Mouse (Mus musculus) intestine, embryonic 15.5 days (tissue): ENCODE measurements around the gene Ccdc120. TPM values are rescaled to one million over a fixed set of nuclear protein-coding genes. Genes with fewer than 3 reads are reported as not detected.
"Not testable (repeated sequence)": the region's sequence is repeated elsewhere in the genome, so short reads cannot be mapped to it uniquely, and the experiment has no call there.

Source experiments
- ATAC-seq: fragments of 200-750 bp; cut with Nextera tagmentation; 2 replicates; pipeline ENCODE4 v1.8.0; 2017; ENCODE audit warnings: moderate TSS enrichment, moderate library complexity
- H3K27ac ChIP-seq: fragments of 300-500 bp; sonication (generic); 2 replicates; pipeline ENCODE4 v1.5.1; 2015; ENCODE audit warnings: mild to moderate bottlenecking, inconsistent platforms
- H3K27me3 ChIP-seq: fragments of 300-500 bp; sonication (generic); replicated peaks from 2 replicates; pipeline ENCODE4 v1.6.1; 2015; ENCODE audit warnings: inconsistent platforms
- H3K36me3 ChIP-seq: fragments of 300-500 bp; sonication (generic); 2 replicates; pipeline ENCODE4 v1.6.1; 2015; ENCODE audit warnings: inconsistent platforms
- H3K4me1 ChIP-seq: fragments of 300-500 bp; sonication (generic); replicated peaks from 2 replicates; pipeline ENCODE4 v1.6.1; 2015; ENCODE audit warnings: inconsistent platforms
- H3K4me2 ChIP-seq: fragments of 300-500 bp; sonication (generic); replicated peaks from 2 replicates; pipeline ENCODE4 v1.6.1; 2015; ENCODE audit warnings: mild to moderate bottlenecking, inconsistent platforms
- H3K4me3 ChIP-seq: fragments of 300-500 bp; sonication (generic); replicated peaks from 2 replicates; pipeline ENCODE4 v1.5.1; 2015; ENCODE audit warnings: inconsistent platforms
- H3K9ac ChIP-seq: fragments of 300-500 bp; sonication (generic); 2 replicates; pipeline ENCODE4 v1.6.1; 2015; ENCODE audit warnings: inconsistent platforms
- H3K9me3 ChIP-seq: fragments of 300-500 bp; sonication (generic); 2 replicates; pipeline ENCODE4 v1.6.1; 2016; ENCODE audit warnings: inconsistent platforms
- WGBS: fragments of 180-500 bp; shearing (Covaris S2); methylation state at CpG from one replicate; pipeline ENCODE4 v1.1.7; 2015; 5-methylcytosine and 5-hydroxymethylcytosine counted together
- polyA plus RNA-seq: library from polyadenylated mRNA; unstranded; fragments of >200 nt; fragmentation: Nextera tagmentation; extraction: Ambion mirVana; gene quantifications from 2 replicates; pipeline ENCODE4 v1.2.1, GENCODE M21; 2015

Ccdc120 gene
- polyA plus RNA-seq, 1 experiment from 2014 or later, result 12.4 TPM

GRCm38 (mm10) chrX:7721514-7722281 is 29.0 kb downstream of the Ccdc120 start, which contains the start of gene Gm45208:
TSS of gene Gm45208 (plus strand) at chrX:7722245.
- Histone ChIP-seq H3K4me1 (no peaks in the 10 kb centered on the region), H3K4me3 (peak within 1 kb of the TSS; percentile 52), H3K27ac (peak within 1 kb of the TSS; percentile 84), H3K9ac (peak within 1 kb of the TSS; percentile 51), H3K4me2 (peak within 1 kb of the TSS; percentile 61), H3K27me3 (no peaks in the 10 kb centered on the region), H3K9me3 (no peaks in the 10 kb centered on the region), H3K36me3 (peaks cover 2% of the 10 kb centered on the region; the same call in 1 of the 2 replicates)
- peak; percentile 96 for ATAC-seq
- 19% methylated on average over 22 of the region's 22 CpGs for WGBS

GRCm38 (mm10) chrX:7716058-7716457 is 34.6 kb downstream of the Ccdc120 start:
- 33% methylated on average over 1 of the region's 1 CpGs for WGBS
- not testable (repeated sequence) for H3K27ac ChIP-seq, H3K4me1 ChIP-seq, H3K36me3 ChIP-seq, H3K9me3 ChIP-seq, H3K4me2 ChIP-seq, H3K4me3 ChIP-seq, H3K9ac ChIP-seq, ATAC-seq, H3K27me3 ChIP-seq

DNA sequence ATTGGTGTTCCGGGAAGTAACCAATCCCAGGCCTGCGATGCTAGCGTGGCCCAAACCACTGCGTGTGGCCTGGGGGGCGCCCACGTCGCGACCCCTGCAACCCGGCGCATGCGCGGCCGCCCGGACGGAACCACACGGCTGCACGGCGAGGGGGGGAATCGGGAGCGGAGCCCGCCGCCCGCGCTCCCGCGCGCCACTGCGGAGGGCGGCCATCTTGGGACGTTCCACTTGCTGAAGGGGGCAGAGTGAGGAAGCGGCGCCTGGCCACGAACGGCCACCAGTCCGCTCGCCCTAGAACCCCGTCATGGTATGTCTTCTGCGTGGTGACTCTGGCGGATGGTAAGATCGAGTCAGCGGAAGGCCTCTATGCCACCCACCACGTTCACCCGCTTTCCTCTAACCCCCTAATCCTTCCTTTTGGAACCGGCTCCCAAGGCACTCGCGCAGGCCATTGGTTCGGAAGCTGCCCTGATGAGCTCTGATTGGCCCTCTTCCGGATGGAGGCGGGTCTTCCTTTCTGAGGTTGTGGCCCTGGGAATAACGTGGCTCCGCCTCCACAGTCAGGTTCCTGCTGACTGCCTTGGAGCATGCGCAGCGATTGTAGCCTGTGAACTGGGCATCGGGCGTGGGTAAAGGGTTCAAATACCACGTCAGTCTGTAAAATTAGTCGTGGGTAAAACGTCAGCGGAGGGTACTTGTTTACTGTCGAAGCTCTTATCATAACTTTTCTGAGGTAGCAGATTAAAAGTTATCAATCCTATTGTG is 36.4 kb downstream of the Ccdc120 start, which contains the start of gene Wdr45:
Gene Wdr45, plus strand, starts transcription at position 199 of the 765 bp plus-strand sequence.
- H3K4me1 ChIP-seq, H3K27me3 ChIP-seq, H3K27ac ChIP-seq, H3K9me3 ChIP-seq, H3K36me3 ChIP-seq: not testable (repeated sequence)
- Histone ChIP-seq H3K4me3 (peak within 1 kb of the TSS; percentile 30), H3K4me2 (peak within 1 kb of the TSS; percentile 41), H3K9ac (0 out of 2 replicates have a peak within 1 kb of the TSS, but pooled peaks have one; percentile 20)
- ATAC-seq, result peak; percentile 98
- WGBS, result 23% methylated on average over 53 of the region's 60 CpGs

- ATAC-seq, H3K36me3 ChIP-seq, H3K27ac ChIP-seq, H3K4me1 ChIP-seq, H3K9me3 ChIP-seq, H3K27me3 ChIP-seq: not testable (repeated sequence)
- Histone ChIP-seq H3K4me2 (peak overlapping the region; percentile 41), H3K9ac (0 out of 2 replicates have a peak overlapping the region, but pooled peaks have one; percentile 20), H3K4me3 (peak overlapping the region; percentile 30)
- 21% methylated on average over 6 of the region's 12 CpGs for WGBS
These were observed 37.0 kb downstream of the Ccdc120 start for GRCm38 (mm10) chrX:7713764-7714134.

DNA sequence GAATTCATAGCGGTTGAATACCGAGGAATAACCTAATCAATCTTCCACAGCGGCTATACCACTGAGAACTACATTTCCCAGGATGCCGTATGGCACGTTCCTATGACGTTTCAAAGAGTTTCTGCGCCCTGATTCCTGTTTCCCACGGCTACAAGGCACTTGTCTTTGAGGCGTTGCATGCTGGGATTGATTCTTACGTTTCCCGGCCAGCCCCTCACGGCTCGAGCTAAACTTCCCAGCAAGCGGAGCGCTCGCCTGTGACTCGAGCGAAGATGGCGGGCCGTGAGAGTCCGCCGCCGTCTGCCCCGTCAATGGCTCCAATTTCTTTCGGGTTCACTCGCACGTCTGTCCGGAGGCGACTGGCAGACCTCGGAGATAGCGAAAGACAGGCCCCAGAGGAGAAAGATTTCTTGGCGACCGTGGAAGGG is 53.7 kb downstream of the Ccdc120 start, which contains the start of gene Gpkow:
Gene Gpkow, plus strand, starts transcription at position 178 of the 428 bp plus-strand sequence.
- ATAC-seq, result peak; percentile 96
- 14% methylated on average over 33 of the region's 33 CpGs for WGBS
- peak within 1 kb of the TSS; percentile 53 for H3K4me2 ChIP-seq
- H3K9me3 ChIP-seq, result no peaks in the 10 kb centered on the region
- no peaks in the 10 kb centered on the region for H3K4me1 ChIP-seq
- H3K27me3 ChIP-seq, result no peaks in the 10 kb centered on the region
- peak within 1 kb of the TSS; percentile 52 for H3K4me3 ChIP-seq
- H3K9ac ChIP-seq, result peak within 1 kb of the TSS; percentile 50
- no peaks in the 10 kb centered on the region for H3K36me3 ChIP-seq
- H3K27ac ChIP-seq, result 0 out of 2 replicates have a peak within 1 kb of the TSS, but pooled peaks have one; percentile 22

GRCm38 (mm10) chrX:7696520-7696919 is 54.2 kb downstream of the Ccdc120 start:
- peak overlapping the region; percentile 52; the same call in 1 of the 2 replicates for H3K4me3 ChIP-seq
- no peaks in the 10 kb centered on the region for H3K27me3 ChIP-seq
- no peaks in the 10 kb centered on the region for H3K4me1 ChIP-seq

DNA sequence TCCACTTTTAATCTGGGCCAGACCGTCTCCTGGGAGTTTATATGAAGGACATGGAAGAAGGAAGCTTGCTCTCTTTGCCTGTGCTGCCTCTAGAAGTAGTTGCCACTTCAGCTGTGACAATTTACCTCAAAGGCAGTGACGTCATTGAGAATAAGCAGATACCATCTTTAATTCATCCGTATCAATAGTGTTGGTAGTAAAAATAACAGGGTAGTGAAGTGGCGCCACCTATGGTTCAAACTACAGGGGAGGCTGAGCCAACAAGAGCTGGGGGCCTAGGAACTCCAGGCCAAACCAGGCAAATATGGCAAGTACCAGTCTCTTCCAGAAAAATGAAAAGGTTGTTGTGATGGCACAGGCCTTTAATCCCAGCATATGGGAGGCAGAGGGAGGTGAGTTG is 57.8 kb downstream of the Ccdc120 start:
- Histone ChIP-seq H3K27me3 (no peaks in the 10 kb centered on the region), H3K4me1 (no peaks in the 10 kb centered on the region), H3K4me2 (no peak overlapping the region), H3K36me3 (no peaks in the 10 kb centered on the region), H3K9ac (no peak overlapping the region), H3K9me3 (no peaks in the 10 kb centered on the region), H3K4me3 (no peak overlapping the region), H3K27ac (no peak overlapping the region)
- ATAC-seq, result no peak
- 37% methylated on average over 4 of the region's 4 CpGs for WGBS

More at GRCm38 (mm10) chrX:7696520-7696919, 54.2 kb downstream of the Ccdc120 start:
- Histone ChIP-seq H3K9me3 (no peaks in the 10 kb centered on the region), H3K9ac (no peak overlapping the region), H3K36me3 (no peaks in the 10 kb centered on the region), H3K27ac (no peak overlapping the region), H3K4me2 (peak overlapping the region; percentile 39)
- 38% methylated on average over 6 of the region's 6 CpGs for WGBS
- ATAC-seq, result peak; percentile 46

- WGBS, result 55% methylated on average over 3 of the region's 3 CpGs
- ATAC-seq, result no peak
- H3K4me1 ChIP-seq, result no peaks in the 10 kb centered on the region
- no peaks in the 10 kb centered on the region for H3K36me3 ChIP-seq
- no peak overlapping the region for H3K9ac ChIP-seq
- no peak overlapping the region for H3K4me2 ChIP-seq
- no peaks in the 10 kb centered on the region for H3K9me3 ChIP-seq
- H3K27ac ChIP-seq, result no peak overlapping the region
- H3K27me3 ChIP-seq, result no peaks in the 10 kb centered on the region
- H3K4me3 ChIP-seq, result no peak overlapping the region
These were observed 60.2 kb downstream of the Ccdc120 start for GRCm38 (mm10) chrX:7690486-7690885.

DNA sequence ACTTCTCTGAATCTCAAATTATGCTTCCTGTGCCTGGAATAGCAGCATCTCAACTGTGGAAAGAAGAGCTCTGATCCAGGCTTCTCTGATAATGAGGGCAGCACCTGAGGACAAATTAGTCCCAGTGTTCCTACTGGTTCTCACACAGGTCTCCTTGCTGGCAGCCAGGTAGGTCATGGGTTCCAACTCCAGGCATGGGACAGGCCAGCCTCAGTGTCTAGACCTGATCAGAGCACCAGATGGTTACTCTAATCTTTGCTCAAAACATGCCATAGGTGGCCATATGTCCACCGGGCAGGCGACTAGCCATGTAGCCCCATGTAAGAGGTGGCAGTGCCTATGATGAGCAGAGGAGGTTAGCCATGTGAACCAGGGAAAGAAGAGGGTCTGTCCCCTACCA is 62.4 kb downstream of the Ccdc120 start:
- Histone ChIP-seq H3K4me2 (no peak overlapping the region), H3K36me3 (no peaks in the 10 kb centered on the region), H3K27me3 (no peaks in the 10 kb centered on the region), H3K9ac (no peak overlapping the region), H3K9me3 (no peaks in the 10 kb centered on the region), H3K4me3 (no peak overlapping the region), H3K4me1 (no peaks in the 10 kb centered on the region), H3K27ac (no peak overlapping the region)
- ATAC-seq, result no peak
- 98% methylated on average over 2 of the region's 2 CpGs for WGBS

Other genes starting within 250 kb of the Ccdc120 start
- not detected in 2 replicates for gene Foxp3, start 177.3 kb downstream of the Ccdc120 start, polyA plus RNA-seq
- gene Ppp1r3f, start 176.6 kb downstream of the Ccdc120 start, polyA plus RNA-seq, result 1.3 and 1.5 TPM in 2 replicates
- gene Ccdc22, start 145.4 kb downstream of the Ccdc120 start, polyA plus RNA-seq, result 31.2 and 31.4 TPM in 2 replicates
- gene Cacna1f, start 143.8 kb downstream of the Ccdc120 start, polyA plus RNA-seq, result 0.04 TPM in 1 of 2 replicates, not detected in the other
- 6.3 and 6.5 TPM in 2 replicates for gene Syp, start 112.4 kb downstream of the Ccdc120 start, polyA plus RNA-seq
- 6.6 and 6.8 TPM in 2 replicates for gene Prickle3, start 93.6 kb downstream of the Ccdc120 start, polyA plus RNA-seq
- gene Plp2, start 79.5 kb downstream of the Ccdc120 start, polyA plus RNA-seq, result 198 and 212 TPM in 2 replicates
- gene Magix, start 69.7 kb downstream of the Ccdc120 start, polyA plus RNA-seq, result 0.57 and 0.71 TPM in 2 replicates
- gene Gpkow, start 53.8 kb downstream of the Ccdc120 start, polyA plus RNA-seq, result 27.6 and 31.8 TPM in 2 replicates
- gene Wdr45, start 36.6 kb downstream of the Ccdc120 start, polyA plus RNA-seq, result 25.0 and 27.5 TPM in 2 replicates
- gene Gm45208, start 28.7 kb downstream of the Ccdc120 start, polyA plus RNA-seq, result not detected in 2 replicates
- gene Praf2, start 22.5 kb downstream of the Ccdc120 start, polyA plus RNA-seq, result 60.3 and 61.4 TPM in 2 replicates
- gene Tfe3, start 11.7 kb upstream of the Ccdc120 start, polyA plus RNA-seq, result 23.0 and 23.9 TPM in 2 replicates
- 35.4 and 35.5 TPM in 2 replicates for gene Gripap1, start 38.9 kb upstream of the Ccdc120 start, polyA plus RNA-seq
- gene Kcnd1, start 71.4 kb upstream of the Ccdc120 start, polyA plus RNA-seq, result 1.5 and 2.1 TPM in 2 replicates
- gene Otud5, start 90.5 kb upstream of the Ccdc120 start, polyA plus RNA-seq, result 37.6 and 37.7 TPM in 2 replicates
- gene Pim2, start 127.4 kb upstream of the Ccdc120 start, polyA plus RNA-seq, result 11.3 and 12.6 TPM in 2 replicates
- gene Slc35a2, start 133.1 kb upstream of the Ccdc120 start, polyA plus RNA-seq, result 36.5 and 39.5 TPM in 2 replicates
- 101 and 104 TPM in 2 replicates for gene Pqbp1, start 148.4 kb upstream of the Ccdc120 start, polyA plus RNA-seq
- gene Timm17b, start 148.5 kb upstream of the Ccdc120 start, polyA plus RNA-seq, result 128 and 131 TPM in 2 replicates
- not detected in 2 replicates for gene Gm10491, start 156.9 kb upstream of the Ccdc120 start, polyA plus RNA-seq
- gene Gm10490, start 158.6 kb upstream of the Ccdc120 start, polyA plus RNA-seq, result not detected in 2 replicates
- 14.2 and 14.4 TPM in 2 replicates for gene Pcsk1n, start 168.9 kb upstream of the Ccdc120 start, polyA plus RNA-seq
- not detected in 2 replicates for gene Eras, start 177.7 kb upstream of the Ccdc120 start, polyA plus RNA-seq
- 19.0 and 19.1 TPM in 2 replicates for gene Hdac6, start 197.0 kb upstream of the Ccdc120 start, polyA plus RNA-seq
- gene Gata1, start 227.2 kb upstream of the Ccdc120 start, polyA plus RNA-seq, result 1.7 and 2.4 TPM in 2 replicates